Mouse (Mus musculus) CD4-positive helper T cell, adult 2 months (primary cell): Measurements from ENCODE around the gene Hnrnph1.

Experiments
- DNase-seq: peaks from one replicate; pipeline ENCODE4 v3.0.0-alpha.2; 2012; ENCODE audit warnings: low read depth, missing footprints, low spot score

The Hnrnph1 gene

GRCm38 (mm10) chr11:50373086-50373485 lies 3.7 kb upstream of the Hnrnph1 start:
- no peak for DNase-seq

- no peak for DNase-seq
These were observed 3.2 kb upstream of the Hnrnph1 start for GRCm38 (mm10) chr11:50373621-50374020.

GRCm38 (mm10) chr11:50374286-50375015 lies 2.3 kb upstream of the Hnrnph1 start:
- DNase-seq: no peak

- DNase-seq: no peak
These were observed 1.4 kb upstream of the Hnrnph1 start for GRCm38 (mm10) chr11:50375421-50375820.

GRCm38 (mm10) chr11:50376156-50376790 lies 517 bp upstream of the Hnrnph1 start:
- DNase-seq: peak; percentile 61

- DNase-seq: peak; percentile 91
These were observed 1.3 kb downstream of the Hnrnph1 start for GRCm38 (mm10) chr11:50377892-50378684.

GRCm38 (mm10) chr11:50379023-50379752 lies 2.4 kb downstream of the Hnrnph1 start:
- no peak for DNase-seq

- no peak for DNase-seq
These were observed 4.5 kb downstream of the Hnrnph1 start for GRCm38 (mm10) chr11:50381311-50381710.

GRCm38 (mm10) chr11:50387167-50387679 lies 10.4 kb downstream of the Hnrnph1 start:
- DNase-seq: no peak

- DNase-seq: no peak
These were observed 10.9 kb downstream of the Hnrnph1 start for GRCm38 (mm10) chr11:50387697-50388096.

GRCm38 (mm10) chr11:50388217-50388929 lies 11.6 kb downstream of the Hnrnph1 start:
- no peak for DNase-seq

GRCm38 (mm10) chr11:50389011-50389410 lies 12.2 kb downstream of the Hnrnph1 start:
- no peak for DNase-seq

GRCm38 (mm10) chr11:50389616-50390015 lies 12.8 kb downstream of the Hnrnph1 start:
- no peak for DNase-seq

GRCm38 (mm10) chr11:50391272-50391960 lies 14.6 kb downstream of the Hnrnph1 start:
- DNase-seq: no peak

- DNase-seq: no peak
These were observed 16.5 kb downstream of the Hnrnph1 start for GRCm38 (mm10) chr11:50393306-50393705.

GRCm38 (mm10) chr11:50394731-50395130 lies 17.9 kb downstream of the Hnrnph1 start:
- no peak for DNase-seq

GRCm38 (mm10) chr11:50396766-50397307 lies 20.0 kb downstream of the Hnrnph1 start:
- no peak for DNase-seq

GRCm38 (mm10) chr11:50397316-50397715 lies 20.5 kb downstream of the Hnrnph1 start:
- DNase-seq: no peak

GRCm38 (mm10) chr11:50398803-50399202 lies 22.0 kb downstream of the Hnrnph1 start:
- DNase-seq: no peak

GRCm38 (mm10) chr11:50402481-50402880 lies 25.7 kb downstream of the Hnrnph1 start:
- no peak for DNase-seq
